Mouse (Mus musculus) layer of hippocampus, adult 11-12 months (tissue): ENCODE data around the gene Angptl4.

Source experiments
- DNase-seq: peaks from one replicate; pipeline ENCODE4 v3.0.0; 2022; ENCODE audit warnings: low spot score

The Angptl4 gene

DNA sequence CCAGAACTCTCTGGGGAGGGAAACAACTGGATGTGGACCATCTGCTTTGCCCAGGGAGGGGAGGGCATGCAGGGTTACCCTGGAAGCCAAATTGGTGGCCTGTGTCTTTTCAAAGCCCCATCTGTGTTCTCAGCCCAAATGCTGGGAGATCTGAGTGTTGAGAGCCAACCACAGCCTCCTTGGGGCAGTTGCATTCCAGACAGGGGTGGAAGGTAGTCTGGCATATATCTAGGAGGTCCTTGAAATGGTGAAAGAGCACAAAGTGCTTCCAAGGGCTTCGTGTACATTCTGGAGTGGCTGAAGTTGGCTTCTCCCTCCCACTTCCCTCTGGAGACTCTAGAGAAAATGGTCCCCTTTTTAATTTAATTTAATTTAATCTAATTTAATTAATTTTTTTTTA lies 23.1 kb upstream of the Angptl4 start:
- DNase-seq = no peak

DNA sequence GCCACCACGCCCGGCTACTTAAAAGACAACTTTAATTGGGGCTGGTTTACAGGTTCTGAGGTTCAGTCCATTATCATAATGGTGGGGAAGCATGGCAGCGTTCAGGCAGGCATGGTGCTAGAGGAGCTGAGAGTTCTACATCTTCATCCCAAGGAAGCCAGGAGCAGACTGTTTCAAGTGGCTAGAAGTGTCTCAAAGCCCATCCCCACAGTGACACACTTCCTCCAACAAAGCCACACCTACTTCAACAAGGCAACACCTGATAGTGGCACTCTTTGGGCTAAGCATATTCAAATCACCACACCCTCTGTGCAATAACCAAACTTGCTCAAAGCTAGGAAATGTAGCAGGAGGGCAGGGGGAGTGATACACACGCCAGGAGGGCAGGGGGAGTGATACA lies 22.6 kb upstream of the Angptl4 start:
- no peak for DNase-seq

DNA sequence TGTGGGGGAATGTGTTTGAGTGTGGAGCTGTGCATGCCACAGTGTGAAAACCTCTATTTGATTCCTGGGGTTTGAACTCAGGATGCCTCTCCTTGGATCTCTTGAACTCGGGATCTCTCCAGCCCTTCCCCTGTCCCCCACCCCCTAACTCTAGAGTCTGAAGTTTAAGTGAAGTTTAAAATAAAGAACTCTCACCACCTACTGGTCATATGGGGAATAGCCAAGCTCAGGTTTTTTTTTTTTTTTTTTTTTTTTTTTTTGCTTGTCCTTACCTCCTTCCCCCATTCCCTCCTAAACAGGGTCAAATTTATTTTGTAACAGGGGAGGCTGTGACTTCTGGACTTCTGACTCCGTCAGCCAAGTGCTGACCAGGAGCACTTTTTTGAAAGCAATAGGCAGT lies 20.6 kb upstream of the Angptl4 start:
- no peak for DNase-seq

DNA sequence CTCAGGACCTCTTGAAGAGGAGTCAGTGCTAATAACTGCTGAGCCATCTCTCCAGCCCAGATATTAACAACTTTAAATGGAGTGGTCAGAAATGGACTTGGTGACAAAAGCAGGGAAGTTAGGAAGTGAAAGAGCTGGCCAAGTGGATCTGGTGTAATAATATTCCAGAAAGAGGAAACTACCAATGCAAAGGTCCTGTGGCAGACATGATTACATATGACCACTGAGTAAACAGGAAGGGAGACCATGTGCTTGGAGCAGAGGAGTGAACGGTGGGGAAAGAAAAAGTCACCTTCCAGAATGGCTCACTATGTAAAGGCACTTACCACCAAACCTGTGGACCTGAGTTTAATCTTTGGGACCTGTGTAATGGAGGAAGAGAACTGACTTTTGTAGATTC lies 17.6 kb upstream of the Angptl4 start:
- no peak for DNase-seq

DNA sequence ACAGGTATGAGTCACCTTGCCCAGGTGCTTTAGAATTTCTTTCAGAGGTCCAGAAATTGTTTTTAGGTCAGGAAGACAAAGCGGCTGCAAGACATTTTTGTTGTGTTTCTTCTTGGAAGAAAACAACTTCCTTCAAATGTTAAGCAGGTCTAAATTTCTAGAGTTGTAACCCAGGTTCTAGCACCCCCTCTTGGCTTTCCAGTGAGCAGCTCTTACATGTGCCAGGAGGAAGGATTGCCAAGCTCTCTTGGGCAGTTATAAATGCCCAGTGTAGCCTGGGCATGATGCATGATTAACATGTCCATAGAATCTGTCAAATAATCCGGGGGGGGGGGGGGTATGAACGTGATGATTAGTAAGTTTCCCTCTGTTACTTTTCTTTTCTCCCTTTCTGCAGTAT lies 16.7 kb upstream of the Angptl4 start:
- no peak for DNase-seq

DNA sequence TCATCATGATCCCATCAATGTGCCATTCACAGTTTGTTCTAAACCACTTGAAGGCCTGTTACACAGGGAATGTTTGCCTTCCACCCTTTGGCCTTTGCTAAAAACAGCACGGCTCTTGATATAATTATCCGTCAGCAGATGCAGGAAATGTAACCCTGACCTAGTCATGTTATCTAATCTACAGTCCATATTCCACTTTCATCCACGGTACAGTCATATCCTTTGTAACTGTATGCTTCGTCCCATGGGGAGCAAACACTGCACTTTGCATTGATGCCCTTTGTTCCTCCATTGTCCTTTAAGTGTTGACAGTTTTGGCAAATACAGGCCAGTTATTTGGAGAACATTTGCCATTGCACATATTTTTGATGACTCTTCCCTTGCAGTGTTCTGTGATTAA lies 7.1 kb upstream of the Angptl4 start:
- DNase-seq = no peak

DNA sequence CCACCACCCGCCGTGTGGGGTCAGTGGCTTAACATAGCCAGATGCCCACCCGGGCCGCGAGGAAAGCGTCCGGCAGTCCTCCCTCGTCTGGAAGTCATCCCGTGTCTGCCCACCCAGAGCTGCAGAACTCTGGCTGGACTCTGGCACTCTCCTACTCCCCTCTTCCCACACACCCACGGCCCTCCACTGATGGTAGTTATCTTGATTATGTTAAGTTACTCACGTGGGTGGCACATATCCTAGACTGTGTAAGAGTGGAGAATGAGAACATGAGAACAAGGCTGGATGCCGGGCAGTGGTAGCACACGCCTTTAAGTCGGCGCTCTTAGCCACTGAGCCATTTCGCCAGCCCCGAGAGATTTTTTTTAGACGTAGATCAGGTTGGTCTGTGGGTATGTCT lies 4.7 kb upstream of the Angptl4 start:
- no peak for DNase-seq

DNA sequence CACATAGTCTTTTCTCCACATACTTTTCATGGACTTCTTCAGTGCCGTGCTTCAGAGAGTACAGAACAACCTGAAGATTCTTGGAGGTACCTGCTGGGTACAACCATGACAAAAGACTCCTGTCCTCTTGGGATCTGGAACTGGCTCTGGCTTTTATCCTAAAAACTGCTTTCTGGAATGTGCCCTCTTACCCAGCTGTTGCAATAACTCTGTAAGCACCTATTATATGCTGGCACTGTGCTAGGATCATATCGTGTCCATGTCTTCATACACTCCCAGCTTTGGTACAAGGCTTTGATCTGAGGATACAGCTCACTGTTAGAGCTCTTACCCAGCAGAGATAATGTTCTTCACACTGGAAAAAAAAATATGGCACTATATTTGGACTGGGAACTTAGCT lies 3.3 kb upstream of the Angptl4 start:
- no peak for DNase-seq

DNA sequence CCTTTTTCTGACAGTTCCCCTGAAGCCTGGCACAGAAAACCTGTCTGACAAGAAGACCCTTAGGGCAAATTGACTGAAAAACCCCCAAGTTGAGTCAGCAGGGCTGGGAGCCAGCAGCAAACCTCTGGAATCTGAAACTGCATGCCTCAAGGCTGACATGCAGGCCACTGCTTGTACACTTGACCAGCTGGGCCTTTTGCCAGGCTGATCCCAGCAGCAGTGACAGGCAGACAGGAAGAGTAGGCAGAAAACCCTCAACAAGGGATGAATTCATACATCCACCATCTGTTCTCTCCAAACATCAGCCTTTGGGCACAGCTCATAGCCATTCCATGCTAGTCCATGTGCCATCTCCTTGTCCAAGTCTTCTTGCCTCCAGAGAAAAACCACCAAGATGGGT lies 1.8 kb upstream of the Angptl4 start:
- no peak for DNase-seq

DNA sequence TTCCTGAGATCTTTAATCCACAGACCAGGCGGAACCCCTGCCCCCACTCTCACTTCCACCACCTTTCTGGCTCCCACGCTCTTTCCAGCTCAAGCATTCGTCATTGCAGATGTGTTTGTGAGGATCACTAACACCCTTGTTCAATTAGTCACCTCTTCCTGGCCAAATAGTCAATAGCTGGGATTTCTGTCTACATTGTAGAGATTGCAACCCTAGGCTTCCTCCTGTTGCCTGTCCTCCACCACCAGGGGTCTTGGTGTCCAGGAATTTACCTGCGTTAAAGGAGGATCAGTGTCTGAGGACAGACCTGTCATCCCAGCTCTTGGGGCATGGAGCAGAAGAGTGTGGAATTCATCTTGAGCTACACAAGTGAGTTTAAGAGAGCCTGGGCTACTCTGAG lies 437 bp upstream of the Angptl4 start:
- DNase-seq = no peak

DNA sequence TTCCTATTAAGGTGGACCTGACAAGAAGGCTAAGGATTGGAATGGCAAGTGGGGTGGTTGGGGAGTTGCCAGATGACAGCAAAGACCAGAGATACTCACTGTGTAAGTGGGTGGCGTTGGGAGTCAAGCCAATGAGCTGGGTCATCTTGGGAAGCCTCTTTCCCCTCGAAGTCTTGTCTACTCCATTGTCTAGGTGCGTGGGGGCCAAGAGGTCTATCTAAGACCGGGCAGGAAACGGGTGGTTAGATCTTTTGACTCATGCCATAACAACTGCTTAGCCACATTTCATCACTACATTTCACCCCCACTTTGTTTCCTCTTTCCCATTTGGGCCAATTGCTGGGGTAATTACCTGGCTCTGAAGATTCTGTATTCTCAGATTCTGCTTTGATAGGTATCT lies 1.2 kb downstream of the Angptl4 start:
- no peak for DNase-seq

DNA sequence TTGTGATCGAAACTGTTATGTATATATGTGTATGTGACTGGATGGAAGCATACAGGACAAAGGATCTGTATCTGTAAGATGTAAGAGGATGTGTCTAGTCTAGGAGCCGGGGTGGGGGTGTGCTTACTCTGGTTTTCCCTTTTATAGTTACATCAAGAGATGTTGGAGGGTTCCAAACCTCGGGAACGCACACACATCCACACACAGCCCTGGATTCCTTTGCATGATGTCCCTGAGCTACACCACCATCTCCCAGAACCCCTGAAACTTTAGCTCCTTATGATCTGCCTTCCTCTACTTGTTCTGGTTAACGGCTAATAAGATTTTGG lies 1.7 kb downstream of the Angptl4 start:
- DNase-seq = no peak

DNA sequence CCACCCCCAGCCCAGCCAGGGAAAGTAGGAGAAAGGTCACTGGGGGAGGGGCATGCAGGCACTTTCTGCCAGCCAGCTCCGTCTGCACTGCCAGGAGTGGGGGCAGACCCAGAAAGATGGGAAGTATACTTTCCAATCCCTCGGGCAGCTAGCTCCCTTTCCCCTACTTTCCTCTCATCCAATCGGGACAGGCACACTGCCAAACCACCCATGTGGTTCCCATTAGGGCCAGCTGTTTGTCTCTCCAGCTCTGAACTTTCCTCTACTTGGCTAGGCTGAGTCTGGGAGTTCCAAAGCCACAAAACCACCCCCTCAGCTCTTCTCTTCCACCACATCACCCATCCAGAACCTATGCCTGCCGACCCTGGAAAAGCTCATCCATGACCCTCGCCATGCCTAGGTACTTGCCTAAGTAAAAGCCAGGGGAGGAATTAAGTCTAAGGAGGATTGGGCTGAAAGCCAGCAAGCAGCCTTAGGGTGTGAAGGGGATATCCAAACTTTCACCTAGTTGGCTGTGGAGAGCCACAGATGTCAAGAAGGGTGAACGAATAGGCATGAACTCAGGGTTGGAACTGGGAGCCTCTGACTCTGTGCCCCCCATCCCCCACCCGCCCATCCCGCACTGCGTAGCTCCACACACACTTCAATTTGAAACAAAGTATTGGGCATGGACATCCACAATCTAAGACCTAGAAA lies 2.2 kb downstream of the Angptl4 start:
- DNase-seq = peak; percentile 88

DNA sequence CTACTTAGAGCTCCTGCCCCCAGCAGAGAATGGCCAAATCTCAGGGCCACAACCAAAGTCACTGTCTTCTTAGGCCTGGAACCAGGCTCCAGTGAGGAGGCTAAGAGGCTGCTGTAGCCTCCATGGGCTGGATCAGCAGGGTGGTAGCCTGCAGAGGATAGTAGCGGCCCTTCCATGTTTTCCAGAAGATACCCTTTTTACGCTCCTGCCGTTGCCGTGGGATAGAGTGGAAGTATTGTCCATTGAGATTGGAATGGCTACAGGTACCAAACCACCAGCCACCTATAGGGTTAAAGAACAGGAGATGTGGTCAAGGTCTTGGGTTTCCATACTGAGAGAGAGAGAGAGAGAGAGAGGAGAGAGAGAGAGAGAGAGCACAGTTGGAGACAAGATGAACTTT lies 6.3 kb downstream of the Angptl4 start:
- DNase-seq = no peak

DNA sequence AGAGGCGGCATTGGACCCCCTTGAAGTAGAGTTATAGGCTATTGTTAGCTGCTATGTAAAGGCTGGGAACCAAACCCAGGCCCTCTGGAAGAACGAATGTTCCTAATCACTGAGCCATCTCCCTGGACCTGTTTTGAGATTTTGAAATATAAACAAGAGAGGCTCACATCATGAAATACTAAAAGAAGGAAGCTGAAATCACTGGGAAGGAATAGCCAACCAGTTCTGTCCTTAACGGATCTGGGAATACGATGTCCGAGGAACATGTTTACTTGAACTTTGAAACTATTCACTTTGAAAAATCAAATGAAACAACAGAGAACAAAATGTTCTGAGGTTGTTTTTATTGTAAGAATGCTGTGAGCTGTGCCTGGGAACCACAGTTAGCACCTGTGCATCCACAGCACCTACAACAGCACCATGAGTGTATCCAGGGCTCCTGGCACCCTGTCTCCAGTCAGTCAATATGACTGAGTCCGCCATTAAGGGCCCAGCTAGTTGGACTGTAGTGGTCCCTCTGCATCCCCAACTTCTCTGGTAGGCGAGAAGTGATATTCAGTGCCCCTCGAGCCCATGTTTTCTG lies 7.0 kb downstream of the Angptl4 start:
- no peak for DNase-seq

DNA sequence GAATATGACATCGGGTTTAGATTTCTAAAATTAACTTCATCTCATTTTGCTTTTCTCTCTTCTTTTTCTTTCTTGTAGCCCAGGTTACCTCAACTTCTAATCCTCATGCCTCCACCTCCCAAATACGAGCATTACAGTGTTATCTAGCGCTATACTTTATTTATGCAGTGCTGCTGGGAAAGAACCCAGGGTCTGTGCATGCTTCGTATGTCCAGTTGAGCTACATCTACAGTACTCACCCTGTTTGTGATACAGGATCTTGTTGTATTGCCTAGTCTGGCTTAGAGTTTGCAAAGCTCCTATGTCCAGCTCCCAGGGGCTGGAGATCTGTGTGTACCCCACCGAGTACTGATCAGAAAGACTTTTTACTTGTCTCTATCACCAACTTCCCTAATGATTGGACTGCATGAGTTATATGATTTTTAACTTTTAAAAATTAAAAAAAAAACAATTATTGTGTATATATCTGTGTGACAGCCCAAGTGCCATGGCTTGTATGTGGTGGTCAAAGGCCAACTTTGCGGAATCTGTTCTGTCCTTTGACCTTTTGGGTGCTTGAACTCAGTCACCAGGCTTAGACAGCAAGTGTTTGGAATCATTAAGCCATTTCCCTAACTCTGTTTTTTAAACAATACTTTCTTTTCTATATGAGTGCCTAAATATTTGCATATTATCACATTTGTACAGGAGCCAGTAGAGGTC lies 7.6 kb downstream of the Angptl4 start:
- no peak for DNase-seq

DNA sequence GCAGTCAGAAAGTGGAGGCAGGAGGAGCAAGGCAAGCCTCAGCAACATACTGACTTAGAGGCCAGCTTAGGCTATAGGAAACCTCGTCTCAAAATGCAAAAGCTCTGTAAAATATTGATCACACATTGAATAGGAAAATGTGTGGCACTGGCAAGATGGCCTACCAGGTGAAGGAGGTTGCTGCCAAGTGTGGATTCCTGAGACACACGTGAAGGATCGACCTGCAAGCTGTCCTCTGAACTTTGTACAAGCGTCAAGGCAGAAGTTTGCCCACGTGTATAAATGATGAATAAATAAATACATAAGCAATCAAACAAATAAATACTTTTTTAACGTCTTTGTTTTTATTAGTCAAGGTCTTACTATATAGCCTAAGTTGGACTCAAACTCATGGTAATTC lies 8.2 kb downstream of the Angptl4 start:
- DNase-seq = no peak

DNA sequence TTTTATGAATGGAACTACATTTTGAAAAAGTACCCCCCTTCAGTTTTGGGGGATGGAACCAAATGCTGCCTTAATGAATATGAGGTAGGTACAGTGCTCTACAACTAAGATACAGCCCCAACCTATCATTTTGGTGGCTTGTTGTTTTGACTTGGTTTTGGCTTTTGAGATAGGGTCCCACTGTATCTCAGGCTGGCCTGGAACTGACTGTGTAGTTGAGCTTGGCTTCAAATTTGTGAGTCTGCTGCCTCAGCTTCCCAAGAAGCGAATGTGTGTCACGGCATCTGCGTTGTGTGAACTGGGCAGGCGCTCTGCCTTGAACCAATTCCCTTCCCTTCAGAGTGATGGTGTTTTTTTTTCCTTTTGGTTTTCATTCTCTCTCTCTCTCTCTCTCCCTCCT lies 10.0 kb downstream of the Angptl4 start:
- no peak for DNase-seq

DNA sequence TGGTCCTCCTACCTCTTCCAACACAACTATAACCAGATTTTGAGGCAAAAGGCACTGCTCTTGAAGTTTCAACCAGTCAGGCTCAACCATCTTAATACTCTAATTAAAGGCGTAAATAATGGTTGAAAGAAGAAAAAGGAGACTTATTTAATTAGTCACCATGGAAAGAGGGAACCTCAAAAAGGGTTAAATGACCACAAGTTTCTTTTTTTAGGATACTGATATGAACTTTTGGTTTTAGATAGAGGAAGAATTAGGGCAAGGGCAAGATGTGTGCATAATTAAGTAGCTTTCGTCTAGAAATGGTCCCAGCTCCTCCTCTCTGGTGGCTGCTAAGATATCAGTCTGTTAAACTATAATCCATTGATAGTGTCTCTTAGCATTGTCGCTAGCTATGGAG lies 15.2 kb downstream of the Angptl4 start:
- no peak for DNase-seq

DNA sequence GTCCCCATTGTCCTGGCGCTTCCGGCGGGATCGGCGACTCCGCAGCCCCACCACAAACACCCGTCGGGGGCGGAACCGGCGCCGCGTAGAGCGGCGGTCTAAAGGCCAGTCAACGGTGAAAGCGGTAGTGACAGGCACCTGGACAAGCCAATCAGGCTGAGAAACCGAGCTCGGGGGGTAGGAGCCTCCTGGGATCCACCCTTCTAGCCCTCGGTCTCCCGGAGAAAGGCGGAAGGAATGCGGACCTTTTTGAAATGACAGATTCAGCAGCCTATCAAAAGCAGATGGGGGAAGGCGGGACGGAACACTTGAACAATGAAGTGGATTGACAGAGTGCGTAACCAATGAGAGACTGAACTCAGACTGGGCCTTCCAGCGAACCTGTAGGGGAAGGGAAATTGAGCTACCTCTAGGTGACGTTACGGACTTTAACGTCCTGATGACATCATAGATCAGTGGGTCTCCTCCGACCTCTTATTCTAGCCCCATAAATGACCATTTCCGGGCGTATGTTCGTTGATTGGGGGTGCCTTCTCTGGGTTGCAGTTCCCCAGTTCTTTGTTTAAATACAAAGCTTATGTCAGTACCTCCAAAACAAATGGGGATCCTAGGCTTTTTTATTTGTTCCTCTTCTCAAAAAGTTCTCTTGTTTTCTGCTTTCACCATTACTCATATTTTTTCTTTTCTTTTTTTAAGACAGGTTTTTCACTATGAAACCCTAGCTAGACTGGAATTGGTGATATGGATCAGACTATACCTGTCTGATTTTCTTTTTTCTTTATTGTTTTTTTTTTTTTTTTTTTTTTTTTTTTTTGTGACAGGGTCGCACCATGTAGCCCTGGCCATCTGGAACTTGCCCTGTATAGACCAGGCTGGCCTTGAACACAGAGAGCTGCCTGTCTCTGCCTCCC lies 21.1 kb downstream of the Angptl4 start, which contains the start of gene Rab11b:
Rab11b (minus strand) TSS at position 276 of the 911 bp plus-strand sequence.
- DNase-seq = peak; percentile 100

DNA sequence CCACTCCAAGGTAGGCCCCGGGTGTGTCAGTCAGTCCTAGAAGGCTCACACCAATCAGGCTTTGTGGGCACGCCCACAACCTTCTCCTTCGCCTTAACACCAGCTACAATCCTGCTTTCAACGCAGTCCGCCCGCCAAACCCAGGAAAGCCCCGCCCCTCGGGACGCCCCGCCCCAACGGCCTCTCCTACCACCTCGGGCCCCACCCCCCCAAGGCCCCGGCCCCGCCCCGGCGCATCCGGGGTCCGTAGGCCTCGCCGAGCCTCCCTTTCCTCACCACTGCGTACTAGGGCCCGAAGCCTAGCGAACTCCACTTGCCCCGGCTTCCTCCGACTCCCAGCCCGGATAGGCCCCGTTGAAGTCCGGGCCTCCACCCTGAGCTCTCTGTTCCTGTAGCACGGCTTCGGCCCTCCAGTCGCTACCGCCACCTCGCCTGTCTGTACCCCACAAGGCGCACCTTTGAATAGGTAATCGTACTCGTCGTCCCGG lies 21.8 kb downstream of the Angptl4 start:
- peak; percentile 89 for DNase-seq

DNA sequence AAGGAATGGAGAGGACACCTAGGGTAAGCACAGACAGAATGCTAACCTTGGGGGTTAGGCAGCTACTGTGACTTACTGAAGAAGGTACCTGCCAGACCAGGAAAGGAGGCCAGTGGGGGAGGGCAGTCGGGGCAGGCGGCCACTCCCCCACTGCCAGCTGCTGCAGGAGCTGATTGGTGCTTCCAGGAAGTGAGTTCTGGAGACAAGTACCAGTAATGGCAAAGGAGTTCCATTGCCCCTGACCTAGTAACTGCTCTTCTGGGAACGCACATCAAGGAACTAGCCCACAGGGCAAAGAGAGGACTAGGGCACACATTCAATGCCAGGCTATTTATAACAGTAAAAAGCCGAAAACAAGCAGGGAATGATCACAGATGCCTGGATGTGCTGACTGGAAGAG lies 24.4 kb downstream of the Angptl4 start:
- DNase-seq = no peak
